Mouse (Mus musculus) liver, embryonic 11.5 days (tissue): Measurements from ENCODE around the gene Fes. TPM values are rescaled to one million over a fixed set of nuclear protein-coding genes. Genes with fewer than 3 reads are reported as not detected.
A peak's percentile ranks its signal among the peaks of the same experiment; 100 is the strongest.

Experiments
- ATAC-seq: fragments of 200-750 bp; cut with Nextera tagmentation; replicated peaks from 2 replicates; pipeline ENCODE4 v1.8.0; 2017; ENCODE audit warnings: moderate number of reproducible peaks, mild to moderate bottlenecking, moderate TSS enrichment, moderate library complexity; ENCODE audit not compliant: low FRiP score
- DNase-seq: peaks from one replicate; pipeline ENCODE4 v3.0.0-alpha.2; 2017; ENCODE audit warnings: low spot score
- H3K27ac ChIP-seq: fragments of 300-500 bp; sonication (generic); 2 replicates; pipeline ENCODE4 v1.5.1; 2014; ENCODE audit warnings: mild to moderate bottlenecking, low read depth, low read length, control low read depth
- H3K27me3 ChIP-seq: fragments of 300-500 bp; sonication (generic); replicated peaks from 2 replicates; pipeline ENCODE4 v1.6.1; 2014; ENCODE audit warnings: low read length, mixed read lengths; ENCODE audit not compliant: control insufficient read depth, insufficient read depth
- H3K36me3 ChIP-seq: fragments of 300-500 bp; sonication (generic); 2 replicates; pipeline ENCODE4 v1.6.1; 2014; ENCODE audit warnings: mild to moderate bottlenecking, low read length, moderate library complexity, mixed read lengths; ENCODE audit not compliant: control insufficient read depth, insufficient read depth
- H3K4me1 ChIP-seq: fragments of 300-500 bp; sonication (generic); replicated peaks from 2 replicates; pipeline ENCODE4 v1.6.1; 2014; ENCODE audit warnings: low read length, mixed read lengths; ENCODE audit not compliant: control insufficient read depth, insufficient read depth
- H3K4me2 ChIP-seq: fragments of 300-500 bp; sonication (generic); 2 replicates; pipeline ENCODE4 v1.6.1; 2014; ENCODE audit warnings: mild to moderate bottlenecking, control low read depth, moderate library complexity
- H3K4me3 ChIP-seq: fragments of 300-500 bp; sonication (generic); 2 replicates; pipeline ENCODE4 v1.5.1; 2014; ENCODE audit warnings: low read depth, low read length, control low read depth
- H3K9ac ChIP-seq: fragments of 300-500 bp; sonication (generic); 2 replicates; pipeline ENCODE4 v1.6.1; 2014; ENCODE audit warnings: low read depth, low read length, control low read depth
- H3K9me3 ChIP-seq: fragments of 300-500 bp; sonication (generic); 2 replicates; pipeline ENCODE4 v1.6.1; 2016; ENCODE audit warnings: low read length, inconsistent platforms, mixed read lengths; ENCODE audit not compliant: control insufficient read depth
- WGBS: fragments of 180-500 bp; shearing (Covaris S2); extraction: QIAGEN DNeasy Blood & Tissue Kit; methylation state at CpG from one replicate; pipeline ENCODE4 v1.1.7; 2014; 5-methylcytosine and 5-hydroxymethylcytosine counted together
- polyA plus RNA-seq: library from polyadenylated mRNA; unstranded; fragments of >200 nt; fragmentation: Nextera tagmentation; extraction: Ambion mirVana; gene quantifications from 2 replicates; pipeline ENCODE4 v1.2.1, GENCODE M21; 2014

The Fes gene
- polyA plus RNA-seq = 15.2 and 16.4 TPM in 2 replicates

DNA sequence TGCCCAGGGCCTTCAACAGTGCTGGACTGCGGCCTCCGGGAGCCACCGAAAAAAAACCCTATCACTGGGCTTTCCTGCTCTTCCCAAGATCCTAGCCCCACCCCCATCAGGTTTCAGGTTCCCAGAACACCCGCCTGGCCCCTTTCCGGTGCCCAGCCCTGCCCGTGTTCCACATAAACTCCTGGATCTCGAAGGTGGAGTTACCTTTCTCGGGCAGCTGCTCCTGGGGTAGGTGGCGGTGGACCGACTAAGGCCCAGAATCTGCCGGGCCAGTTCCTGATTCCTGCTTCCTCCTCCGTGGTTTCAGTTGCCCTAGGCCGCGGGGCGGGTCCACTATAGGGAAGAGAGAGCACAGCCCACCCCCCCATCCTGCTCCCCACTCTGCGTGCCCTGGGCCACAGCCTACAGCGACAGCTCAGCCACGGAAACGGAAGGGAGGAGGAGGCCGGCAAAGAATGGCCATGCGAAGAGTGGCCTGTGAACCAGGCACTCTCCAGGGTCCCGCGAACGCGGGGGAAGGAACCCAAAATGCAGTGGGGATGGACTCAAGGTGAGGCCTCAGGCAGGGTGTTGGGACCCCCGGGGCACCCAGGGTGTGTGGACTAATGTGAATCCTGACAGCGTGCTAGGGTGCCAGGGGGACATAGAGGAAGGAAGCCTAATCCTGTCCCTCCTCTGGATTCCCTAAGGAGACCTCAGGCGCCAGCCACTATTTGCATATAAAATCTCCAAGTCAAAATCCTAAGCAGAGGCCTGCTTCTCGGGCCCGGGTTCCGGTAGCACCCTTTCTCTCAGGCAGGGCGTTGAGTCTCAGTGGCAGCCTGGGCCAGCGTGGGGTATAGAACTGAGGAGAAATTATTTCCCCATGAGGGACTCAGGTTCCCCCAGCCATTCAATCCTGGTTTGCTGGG lies at the start of gene Fes:
Fes (minus strand) TSS at position 314 of the 911 bp plus-strand sequence.
- H3K4me3 ChIP-seq = peak within 1 kb of the TSS; percentile 42
- H3K9ac ChIP-seq = peak within 1 kb of the TSS; percentile 55
- no peaks in the 10 kb centered on the region for H3K9me3 ChIP-seq
- peaks cover 13% of the 10 kb centered on the region for H3K27me3 ChIP-seq
- ATAC-seq (0 out of 2 replicates have a peak, but pooled peaks have one; percentile 24), DNase-seq (peak; percentile 60)
- 10% methylated on average over 33 of the region's 33 CpGs for WGBS
- H3K36me3 ChIP-seq = peaks cover 15% of the 10 kb centered on the region
- H3K4me1 ChIP-seq = peaks cover 19% of the 10 kb centered on the region
- peak within 1 kb of the TSS; percentile 47 for H3K27ac ChIP-seq
- peak within 1 kb of the TSS; percentile 50 for H3K4me2 ChIP-seq

DNA sequence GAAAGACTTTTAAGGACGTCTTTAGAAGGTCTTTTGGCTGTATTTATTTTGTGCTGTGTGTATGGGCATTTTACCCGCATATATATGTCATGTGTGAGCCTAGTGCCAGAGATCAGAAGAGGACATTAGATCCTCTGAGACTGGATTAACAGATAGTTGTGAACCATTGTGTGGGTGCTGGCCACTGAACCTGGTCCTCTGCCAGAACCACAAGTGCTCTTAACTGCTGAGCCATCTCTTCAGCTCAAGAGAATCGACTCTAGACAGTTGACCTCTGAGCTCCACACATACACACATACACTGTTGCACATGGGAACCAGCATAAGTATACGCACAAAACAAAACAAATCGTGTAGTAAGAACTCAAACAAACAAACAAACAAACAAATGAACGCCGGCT lies 48.8 kb upstream of the Fes start:
- H3K9ac ChIP-seq = no peak overlapping the region
- H3K4me1 ChIP-seq = peaks cover 6% of the 10 kb centered on the region; the same call in 1 of the 2 replicates
- no peak for DNase-seq
- ATAC-seq = no peak
- no peak overlapping the region for H3K27ac ChIP-seq
- no peak overlapping the region for H3K4me2 ChIP-seq
- H3K36me3 ChIP-seq = no peaks in the 10 kb centered on the region
- H3K9me3 ChIP-seq = no peaks in the 10 kb centered on the region
- no peak overlapping the region for H3K4me3 ChIP-seq
- no peaks in the 10 kb centered on the region for H3K27me3 ChIP-seq
- 80% methylated on average over 7 of the region's 7 CpGs for WGBS

GRCm38 (mm10) chr7:80435594-80435993 lies 47.8 kb upstream of the Fes start:
- ATAC-seq (no peak; the same call in 1 of the 2 replicates), DNase-seq (no peak)
- peaks cover 6% of the 10 kb centered on the region; the same call in 1 of the 2 replicates for H3K4me1 ChIP-seq
- H3K27ac ChIP-seq = no peak overlapping the region; the same call in 1 of the 2 replicates
- H3K9me3 ChIP-seq = no peaks in the 10 kb centered on the region
- H3K4me3 ChIP-seq = no peak overlapping the region
- H3K9ac ChIP-seq = no peak overlapping the region
- WGBS = 49% methylated on average over 3 of the region's 3 CpGs
- no peaks in the 10 kb centered on the region for H3K36me3 ChIP-seq
- H3K4me2 ChIP-seq = no peak overlapping the region
- H3K27me3 ChIP-seq = no peaks in the 10 kb centered on the region

DNA sequence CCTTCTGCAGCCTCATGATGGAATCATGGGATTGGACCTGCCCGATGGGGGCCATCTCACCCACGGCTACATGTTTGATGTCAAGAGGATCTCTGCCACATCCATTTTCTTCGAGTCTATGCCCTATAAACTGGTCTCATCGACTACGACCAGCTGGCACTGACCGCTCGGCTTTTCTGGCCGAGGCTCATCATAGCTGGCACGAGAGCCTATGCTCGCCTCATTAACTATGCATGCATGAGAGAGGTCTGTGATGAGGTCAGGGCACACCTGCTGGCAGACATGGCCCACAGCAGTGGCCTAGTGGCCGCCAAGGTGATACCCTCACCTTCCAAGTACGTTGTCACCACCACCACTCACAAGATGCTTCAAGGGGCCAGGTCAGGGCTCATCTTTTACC lies 41.9 kb upstream of the Fes start:
- Histone ChIP-seq H3K36me3 (no peaks in the 10 kb centered on the region), H3K4me3 (no peak overlapping the region), H3K27ac (no peak overlapping the region), H3K9ac (no peak overlapping the region), H3K27me3 (no peaks in the 10 kb centered on the region), H3K4me1 (no peaks in the 10 kb centered on the region; the same call in 1 of the 2 replicates), H3K9me3 (no peaks in the 10 kb centered on the region), H3K4me2 (no peak overlapping the region)
- WGBS = 89% methylated on average over 12 of the region's 12 CpGs
- DNase-seq (no peak), ATAC-seq (no peak)

DNA sequence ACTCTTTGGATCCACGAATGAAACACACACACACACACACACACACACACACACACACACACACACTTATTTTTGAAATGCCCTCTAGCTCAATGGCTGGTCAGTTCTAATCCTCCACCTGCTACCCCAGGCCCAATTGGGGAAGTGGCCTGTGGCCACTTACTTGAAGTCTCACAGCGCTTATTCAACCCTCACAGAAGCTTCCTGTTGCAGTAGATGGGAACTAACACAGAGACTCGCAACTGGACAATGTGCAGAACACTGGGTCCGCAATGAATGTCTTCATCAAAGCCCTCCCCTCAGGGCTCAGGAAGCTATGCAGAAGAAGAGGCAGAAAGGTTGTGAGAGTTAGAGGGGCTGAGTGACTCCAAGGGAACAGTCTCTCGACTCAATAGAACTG lies 40.0 kb upstream of the Fes start:
- Histone ChIP-seq H3K9ac (no peak overlapping the region), H3K27ac (no peak overlapping the region), H3K9me3 (no peaks in the 10 kb centered on the region), H3K4me1 (peaks cover 4% of the 10 kb centered on the region), H3K4me2 (no peak overlapping the region), H3K4me3 (no peak overlapping the region), H3K36me3 (no peaks in the 10 kb centered on the region), H3K27me3 (no peaks in the 10 kb centered on the region)
- ATAC-seq = no peak
- no peak for DNase-seq
- WGBS = 55% methylated on average over 5 of the region's 5 CpGs

- Histone ChIP-seq H3K9ac (no peak overlapping the region), H3K27me3 (no peaks in the 10 kb centered on the region), H3K9me3 (no peaks in the 10 kb centered on the region), H3K36me3 (no peaks in the 10 kb centered on the region), H3K27ac (no peak overlapping the region), H3K4me2 (no peak overlapping the region), H3K4me1 (peaks cover 7% of the 10 kb centered on the region), H3K4me3 (no peak overlapping the region)
- 58% methylated on average over 7 of the region's 7 CpGs for WGBS
- ATAC-seq (no peak), DNase-seq (no peak)
Measured at GRCm38 (mm10) chr7:80426363-80426762, 38.6 kb upstream of the Fes start.

DNA sequence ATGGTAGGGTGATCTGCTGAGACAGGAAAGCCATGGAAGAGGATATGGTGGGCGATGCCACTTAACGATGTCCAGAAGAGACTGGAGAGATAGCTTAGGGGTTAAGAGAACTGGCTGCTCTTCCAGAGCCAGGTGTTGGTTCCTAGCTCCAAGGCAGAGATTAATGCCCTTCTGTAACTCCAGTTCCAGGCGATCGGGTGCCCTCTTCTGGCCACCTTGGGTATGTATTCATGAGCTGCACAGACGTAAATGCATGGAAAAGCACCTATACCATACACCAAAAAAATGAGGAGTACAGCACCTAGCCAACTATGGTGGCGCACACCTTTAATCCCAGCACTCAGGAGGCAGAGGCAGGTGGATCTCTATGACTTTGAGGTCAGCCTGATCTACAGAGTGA lies 37.0 kb upstream of the Fes start:
- ATAC-seq (no peak), DNase-seq (no peak)
- Histone ChIP-seq H3K4me2 (no peak overlapping the region), H3K9me3 (no peaks in the 10 kb centered on the region), H3K36me3 (no peaks in the 10 kb centered on the region), H3K9ac (no peak overlapping the region), H3K4me1 (peaks cover 7% of the 10 kb centered on the region), H3K27ac (no peak overlapping the region), H3K27me3 (no peaks in the 10 kb centered on the region), H3K4me3 (no peak overlapping the region)
- 78% methylated on average over 6 of the region's 6 CpGs for WGBS

DNA sequence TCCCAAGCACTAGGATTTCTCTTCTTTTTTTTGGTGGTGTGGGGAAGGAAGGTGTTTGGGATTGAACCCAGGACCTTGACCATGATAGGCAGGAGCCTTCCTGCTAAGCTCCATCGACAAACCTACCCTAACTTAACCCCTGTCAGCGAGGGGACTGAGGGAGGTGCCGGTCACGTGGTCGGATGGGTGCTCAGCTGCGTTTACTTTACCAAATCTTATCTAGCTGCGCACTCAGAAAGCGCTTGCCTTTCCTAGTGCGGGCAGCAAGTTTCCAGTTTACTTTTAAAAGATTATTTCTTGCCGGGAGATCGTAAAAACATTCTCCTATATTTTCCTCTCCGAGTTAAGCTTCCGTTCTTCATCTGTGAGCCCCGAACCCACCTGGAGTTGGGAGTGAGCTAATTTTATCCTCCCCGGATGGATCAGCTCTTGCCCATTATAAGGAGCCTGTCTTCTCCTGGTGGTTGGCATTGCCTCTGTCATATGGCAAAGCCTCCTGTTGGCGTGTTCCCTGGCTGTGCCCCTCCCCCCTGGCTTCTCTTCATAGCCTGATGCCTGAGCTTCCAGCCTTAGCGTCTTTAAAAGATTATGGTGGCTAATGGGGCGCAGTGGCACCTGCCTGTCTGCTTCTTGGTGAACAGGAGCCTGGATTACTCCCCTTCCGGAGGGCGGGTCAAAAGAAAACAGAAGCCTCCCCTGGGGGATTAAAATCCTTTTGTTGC lies 35.2 kb upstream of the Fes start:
- Histone ChIP-seq H3K9ac (no peak overlapping the region), H3K4me1 (peaks cover 9% of the 10 kb centered on the region), H3K4me3 (peak overlapping the region; percentile 2; the same call in 1 of the 2 replicates), H3K36me3 (no peaks in the 10 kb centered on the region), H3K27me3 (no peaks in the 10 kb centered on the region), H3K27ac (no peak overlapping the region), H3K9me3 (no peaks in the 10 kb centered on the region), H3K4me2 (peak overlapping the region; percentile 51)
- WGBS = 13% methylated on average over 20 of the region's 20 CpGs
- DNase-seq = no peak
- ATAC-seq = no peak
